Mouse (Mus musculus) urinary bladder, adult 2 months (tissue): ENCODE measurements at regions not wholly inside any gene's neighbourhood (a gene's known extent, or its start where the extent isn't known, plus 50 kb on each side); places are given as distances from the start of the nearest gene placed in this dataset.
A peak's percentile ranks its signal among the peaks of the same experiment; 100 is the strongest.

Experiments used
- DNase-seq: peaks from one replicate; pipeline ENCODE4 v3.0.0; 2022; ENCODE audit warnings: low spot score

GRCm38 (mm10) chr12:12819746-12820145 lies 122.0 kb downstream of the Mycn start:
- no peak for DNase-seq

- no peak for DNase-seq
These were observed 127.0 kb downstream of the Mycn start for GRCm38 (mm10) chr12:12814693-12815092.

GRCm38 (mm10) chr12:12812873-12813272 lies 128.8 kb downstream of the Mycn start:
- DNase-seq, result no peak

- no peak for DNase-seq
These were observed 130.8 kb downstream of the Mycn start for GRCm38 (mm10) chr12:12810943-12811342.

GRCm38 (mm10) chr12:12810159-12810885 lies 131.4 kb downstream of the Mycn start:
- peak; percentile 37 for DNase-seq

GRCm38 (mm10) chr12:12808120-12808519 lies 133.6 kb downstream of the Mycn start:
- no peak for DNase-seq

GRCm38 (mm10) chr12:12803602-12804001 lies 138.1 kb downstream of the Mycn start:
- DNase-seq, result no peak

- no peak for DNase-seq
These were observed 139.3 kb downstream of the Mycn start for GRCm38 (mm10) chr12:12802396-12802795.

GRCm38 (mm10) chr12:12801700-12802099 lies 140.0 kb downstream of the Mycn start:
- no peak for DNase-seq

GRCm38 (mm10) chr12:12800120-12800519 lies 141.6 kb downstream of the Mycn start:
- no peak for DNase-seq

- no peak for DNase-seq
These were observed 152.7 kb downstream of the Mycn start for GRCm38 (mm10) chr12:12789052-12789451.

GRCm38 (mm10) chr12:12788263-12788852 lies 153.4 kb downstream of the Mycn start:
- no peak for DNase-seq

GRCm38 (mm10) chr12:12787608-12788262 lies 154.0 kb downstream of the Mycn start:
- no peak for DNase-seq

- DNase-seq, result no peak
These were observed 154.6 kb downstream of the Mycn start for GRCm38 (mm10) chr12:12787161-12787560.

GRCm38 (mm10) chr12:12783699-12784605 lies 157.8 kb downstream of the Mycn start:
- DNase-seq, result no peak

- DNase-seq, result no peak
These were observed 160.2 kb downstream of the Mycn start for GRCm38 (mm10) chr12:12781526-12781925.

GRCm38 (mm10) chr12:12778563-12779256 lies 163.0 kb downstream of the Mycn start:
- DNase-seq, result no peak

- no peak for DNase-seq
These were observed 164.3 kb downstream of the Mycn start for GRCm38 (mm10) chr12:12777422-12777821.

- no peak for DNase-seq
These were observed 164.9 kb downstream of the Mycn start for GRCm38 (mm10) chr12:12776783-12777182.

GRCm38 (mm10) chr12:12770970-12771369 lies 170.7 kb downstream of the Mycn start:
- DNase-seq, result no peak
